Mouse (Mus musculus): ENCODE measurements around the gene Usp46. TPM values are rescaled to one million over a fixed set of nuclear protein-coding genes. Genes with fewer than 3 reads are reported as not detected.
A peak's percentile ranks its signal among the peaks of the same experiment; 100 is the strongest.

The Usp46 gene
- polyA plus RNA-seq (2014; fragmentation: Nextera tagmentation; extraction: Ambion mirVana) = 32.9 and 37.0 TPM in 2 replicates

DNA sequence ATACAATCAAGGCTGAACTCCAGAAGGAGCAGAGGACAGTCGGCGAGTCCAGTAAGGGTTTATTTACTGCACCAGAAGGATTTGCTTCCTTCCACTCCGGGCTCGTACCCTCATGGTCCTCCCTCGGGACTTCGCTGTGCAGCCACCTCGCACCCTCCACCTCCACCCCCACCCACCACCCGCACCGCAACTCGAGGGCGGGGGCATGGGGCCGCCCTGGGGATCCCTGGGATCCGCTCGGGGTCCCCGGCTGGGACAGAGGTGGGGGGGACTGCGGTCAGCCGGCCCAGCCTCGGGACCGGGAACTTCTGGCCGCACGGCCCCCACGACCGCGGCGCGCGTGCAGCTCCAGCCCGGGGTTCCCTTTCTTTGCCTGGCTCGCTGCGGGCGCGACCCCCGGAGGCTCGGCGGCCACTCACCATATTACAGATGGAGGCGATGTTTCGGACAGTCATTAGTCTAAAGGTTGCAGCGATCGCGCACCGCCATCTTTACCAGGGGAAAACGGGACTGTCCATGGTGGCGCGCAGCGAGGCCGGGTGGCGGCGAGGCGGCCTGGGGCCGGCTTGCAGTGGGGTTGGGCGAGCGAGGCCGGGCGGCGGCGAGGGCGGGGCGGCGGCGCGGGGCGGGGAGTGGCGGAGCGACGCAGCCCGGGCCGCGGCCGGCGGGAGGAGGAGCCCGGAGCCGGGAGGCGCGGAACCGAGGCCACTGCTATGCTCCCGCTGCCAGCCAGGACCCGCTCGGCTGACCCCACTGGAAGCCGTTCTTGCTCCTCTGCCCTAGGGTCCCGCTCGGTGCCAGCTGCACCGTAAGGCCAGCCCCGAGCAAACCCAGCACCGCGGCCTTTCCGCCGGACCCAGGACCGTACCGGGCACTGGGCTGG is at the start of gene Usp46:
Gene Usp46, minus strand, starts transcription at position 601 of the 883 bp plus-strand sequence.
- Histone ChIP-seq H3K9ac (ENCODE audit: low read depth, low read length) (peak within 1 kb of the TSS; percentile 90), H3K9me3 (ENCODE audit: control insufficient read depth, low read length) (no peaks in the 10 kb centered on the region), H3K27me3 (replicated peaks; ENCODE audit: control insufficient read depth, insufficient read depth, low read length) (no peaks in the 10 kb centered on the region), H3K27ac (ENCODE audit: low read depth, low read length) (peak within 1 kb of the TSS; percentile 77), H3K4me2 (peak within 1 kb of the TSS; percentile 74), H3K36me3 (ENCODE audit: control insufficient read depth, insufficient read depth, low read length) (no peaks in the 10 kb centered on the region), H3K4me3 (ENCODE audit: low read depth, low read length) (peak within 1 kb of the TSS; percentile 71), H3K4me1 (replicated peaks; ENCODE audit: control insufficient read depth, insufficient read depth, low read length) (peaks cover 33% of the 10 kb centered on the region)
- WGBS = under 1% methylated on average over 70 of the region's 89 CpGs
- ATAC-seq (replicated peaks; ENCODE audit: low FRiP score) = peak; percentile 84
- peak; percentile 87 for DNase-seq (ENCODE audit: low spot score)

DNA sequence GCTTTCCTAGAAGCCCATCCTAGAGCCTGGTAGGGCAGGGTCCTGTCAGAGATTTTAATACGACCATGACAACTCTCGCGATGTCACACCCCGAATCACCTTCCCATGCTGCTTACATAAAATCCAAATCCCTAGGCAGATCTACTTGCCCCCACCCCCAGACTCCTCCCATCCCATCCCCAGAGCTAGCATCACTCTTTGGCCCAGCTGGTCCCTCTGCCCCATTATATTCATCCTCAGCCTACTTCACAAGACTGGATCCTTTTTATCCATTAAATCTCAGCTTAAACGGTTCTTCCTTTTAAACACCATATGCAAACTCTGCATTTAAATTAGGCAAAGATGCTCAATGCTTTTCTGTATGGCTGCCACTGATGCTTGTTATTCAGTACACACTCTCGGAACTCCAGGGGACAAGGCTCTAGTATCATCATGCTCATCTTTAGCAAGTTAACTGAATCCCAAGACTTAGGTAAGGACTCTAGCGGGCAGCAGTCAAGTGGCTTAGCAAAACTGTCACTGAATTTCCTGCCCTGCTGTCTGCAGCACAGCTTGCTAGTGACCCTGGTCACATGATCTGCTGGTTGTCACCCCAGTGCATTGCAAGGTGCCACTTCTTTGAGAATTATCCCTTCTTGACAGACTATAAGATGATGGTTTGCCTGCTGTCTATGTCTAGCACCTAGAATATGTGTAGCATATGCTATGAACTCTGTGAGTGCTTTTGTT is 45.9 kb upstream of the Usp46 start:
- Histone ChIP-seq H3K4me1 (replicated peaks; ENCODE audit: control insufficient read depth, insufficient read depth, low read length) (no peaks in the 10 kb centered on the region), H3K9ac (ENCODE audit: low read depth, low read length) (no peak overlapping the region), H3K4me2 (no peak overlapping the region), H3K36me3 (ENCODE audit: control insufficient read depth, insufficient read depth, low read length) (no peaks in the 10 kb centered on the region), H3K9me3 (ENCODE audit: control insufficient read depth, low read length) (no peaks in the 10 kb centered on the region), H3K27ac (ENCODE audit: low read depth, low read length) (no peak overlapping the region), H3K27me3 (replicated peaks; ENCODE audit: control insufficient read depth, insufficient read depth, low read length) (no peaks in the 10 kb centered on the region), H3K4me3 (ENCODE audit: low read depth, low read length) (no peak overlapping the region)
- WGBS = 79% methylated on average over 7 of the region's 7 CpGs
- no peak for DNase-seq (ENCODE audit: low spot score)
- no peak for ATAC-seq (replicated peaks; ENCODE audit: low FRiP score)

DNA sequence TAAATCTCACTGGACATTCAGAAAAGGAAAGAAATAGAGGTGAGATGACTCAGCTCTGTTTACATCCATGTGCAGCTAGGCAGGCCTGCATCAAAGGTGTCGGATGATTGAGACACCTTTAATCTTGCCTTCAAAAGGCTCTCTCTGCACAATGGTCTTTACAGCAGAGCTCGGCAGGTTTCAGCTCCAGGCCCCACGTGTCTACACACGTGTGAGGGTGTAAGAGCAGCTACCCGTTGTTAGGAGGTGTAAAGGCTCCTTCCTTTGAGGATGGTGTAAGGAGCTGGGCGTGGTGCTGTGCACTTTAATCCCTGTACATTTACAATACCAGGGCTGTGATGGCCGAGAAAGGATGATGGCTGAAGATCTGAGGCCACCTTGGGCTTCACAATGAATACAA is 37.2 kb upstream of the Usp46 start:
- no peak overlapping the region for H3K4me2 ChIP-seq
- no peak overlapping the region for H3K9ac ChIP-seq (ENCODE audit: low read depth, low read length)
- no peak overlapping the region for H3K27ac ChIP-seq (ENCODE audit: low read depth, low read length)
- no peaks in the 10 kb centered on the region for H3K4me1 ChIP-seq (replicated peaks; ENCODE audit: control insufficient read depth, insufficient read depth, low read length)
- H3K27me3 ChIP-seq (replicated peaks; ENCODE audit: control insufficient read depth, insufficient read depth, low read length) = no peaks in the 10 kb centered on the region
- WGBS = 69% methylated on average over 7 of the region's 7 CpGs
- DNase-seq (ENCODE audit: low spot score) (no peak), ATAC-seq (replicated peaks; ENCODE audit: low FRiP score) (no peak)
- no peaks in the 10 kb centered on the region for H3K36me3 ChIP-seq (ENCODE audit: control insufficient read depth, insufficient read depth, low read length)
- H3K9me3 ChIP-seq (ENCODE audit: control insufficient read depth, low read length) = no peaks in the 10 kb centered on the region
- H3K4me3 ChIP-seq (ENCODE audit: low read depth, low read length) = no peak overlapping the region

DNA sequence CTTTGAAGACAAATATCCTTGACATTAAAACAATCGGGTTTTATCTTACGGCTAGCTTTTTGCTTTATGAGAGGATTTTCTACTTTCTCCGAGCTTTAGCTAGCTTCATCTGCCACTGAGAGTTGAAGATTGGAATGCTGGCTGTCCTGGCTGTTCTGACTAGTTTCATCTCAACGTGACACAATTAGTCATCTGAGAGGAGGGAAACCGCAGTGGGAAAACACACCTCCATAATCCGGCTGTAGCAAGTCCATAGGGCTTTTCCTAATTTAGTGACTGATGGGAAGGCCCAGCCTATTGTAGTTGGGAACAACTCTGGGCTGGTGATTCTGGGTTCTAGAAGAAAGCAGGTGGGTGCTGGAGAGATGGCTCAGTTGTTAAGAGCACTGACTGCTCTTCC is 33.5 kb upstream of the Usp46 start:
- Histone ChIP-seq H3K9ac (ENCODE audit: low read depth, low read length) (no peak overlapping the region), H3K27me3 (replicated peaks; ENCODE audit: control insufficient read depth, insufficient read depth, low read length) (no peaks in the 10 kb centered on the region), H3K36me3 (ENCODE audit: control insufficient read depth, insufficient read depth, low read length) (peaks cover 3% of the 10 kb centered on the region; the same call in 1 of the 2 replicates), H3K27ac (ENCODE audit: low read depth, low read length) (no peak overlapping the region), H3K4me1 (replicated peaks; ENCODE audit: control insufficient read depth, insufficient read depth, low read length) (no peaks in the 10 kb centered on the region), H3K4me3 (ENCODE audit: low read depth, low read length) (no peak overlapping the region), H3K4me2 (no peak overlapping the region), H3K9me3 (ENCODE audit: control insufficient read depth, low read length) (no peaks in the 10 kb centered on the region)
- WGBS = 82% methylated on average over 6 of the region's 6 CpGs
- DNase-seq (ENCODE audit: low spot score) = no peak
- ATAC-seq (replicated peaks; ENCODE audit: low FRiP score) = no peak

- Histone ChIP-seq H3K9me3 (ENCODE audit: control insufficient read depth, low read length) (no peaks in the 10 kb centered on the region), H3K4me2 (no peak overlapping the region), H3K27me3 (replicated peaks; ENCODE audit: control insufficient read depth, insufficient read depth, low read length) (no peaks in the 10 kb centered on the region), H3K36me3 (ENCODE audit: control insufficient read depth, insufficient read depth, low read length) (peaks cover 13% of the 10 kb centered on the region), H3K4me3 (ENCODE audit: low read depth, low read length) (no peak overlapping the region), H3K4me1 (replicated peaks; ENCODE audit: control insufficient read depth, insufficient read depth, low read length) (peaks cover 4% of the 10 kb centered on the region; the same call in 1 of the 2 replicates), H3K9ac (ENCODE audit: low read depth, low read length) (no peak overlapping the region), H3K27ac (ENCODE audit: low read depth, low read length) (no peak overlapping the region)
- WGBS = 90% methylated on average over 10 of the region's 10 CpGs
- DNase-seq (ENCODE audit: low spot score) (no peak), ATAC-seq (replicated peaks; ENCODE audit: low FRiP score) (no peak)
These were observed 30.8 kb upstream of the Usp46 start for GRCm38 (mm10) chr5:74099046-74099445.

GRCm38 (mm10) chr5:74097854-74098220 is 29.6 kb upstream of the Usp46 start:
- Histone ChIP-seq H3K27ac (ENCODE audit: low read depth, low read length) (no peak overlapping the region), H3K4me2 (no peak overlapping the region), H3K4me3 (ENCODE audit: low read depth, low read length) (no peak overlapping the region), H3K4me1 (replicated peaks; ENCODE audit: control insufficient read depth, insufficient read depth, low read length) (peaks cover 4% of the 10 kb centered on the region; the same call in 1 of the 2 replicates), H3K9me3 (ENCODE audit: control insufficient read depth, low read length) (no peaks in the 10 kb centered on the region), H3K36me3 (ENCODE audit: control insufficient read depth, insufficient read depth, low read length) (peaks cover 16% of the 10 kb centered on the region), H3K9ac (ENCODE audit: low read depth, low read length) (no peak overlapping the region), H3K27me3 (replicated peaks; ENCODE audit: control insufficient read depth, insufficient read depth, low read length) (no peaks in the 10 kb centered on the region)
- ATAC-seq (replicated peaks; ENCODE audit: low FRiP score) (no peak), DNase-seq (ENCODE audit: low spot score) (no peak)
- 61% methylated on average over 10 of the region's 10 CpGs for WGBS

DNA sequence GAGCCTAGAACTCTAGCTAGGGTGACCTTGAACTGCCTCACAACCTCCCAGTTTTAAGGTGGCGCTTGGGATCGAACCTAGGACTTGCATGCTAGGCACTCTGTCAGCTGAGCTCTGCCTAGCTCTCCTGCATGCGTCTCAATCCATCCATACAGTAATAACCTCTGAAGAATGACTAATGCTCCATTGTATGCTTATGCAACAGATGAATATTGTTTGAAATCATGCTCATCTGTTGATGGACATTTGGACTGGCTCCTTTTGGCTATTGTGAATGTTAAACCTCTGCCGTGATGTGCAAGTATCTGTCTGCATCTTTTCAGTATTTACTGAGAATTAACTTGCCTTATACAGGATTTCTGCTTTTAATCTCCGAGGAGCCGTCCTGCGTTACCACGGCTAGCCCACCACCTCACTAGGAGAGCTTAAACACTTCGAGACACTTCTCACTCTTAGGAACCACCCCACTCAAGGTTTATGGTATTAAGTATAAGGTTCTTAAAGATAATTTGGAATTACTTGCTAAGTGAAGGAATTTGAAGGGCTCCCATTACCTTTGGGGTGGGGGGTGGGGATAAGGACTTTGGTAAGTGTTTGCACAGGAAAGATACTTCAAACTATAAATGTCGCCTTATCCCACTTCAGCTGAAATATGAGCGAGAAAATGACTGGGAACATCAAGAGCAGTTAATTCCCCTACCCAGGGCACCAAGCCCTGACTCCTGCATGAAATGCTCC is 29.1 kb upstream of the Usp46 start:
- no peak for ATAC-seq (replicated peaks; ENCODE audit: low FRiP score)
- WGBS = 83% methylated on average over 11 of the region's 11 CpGs

DNA sequence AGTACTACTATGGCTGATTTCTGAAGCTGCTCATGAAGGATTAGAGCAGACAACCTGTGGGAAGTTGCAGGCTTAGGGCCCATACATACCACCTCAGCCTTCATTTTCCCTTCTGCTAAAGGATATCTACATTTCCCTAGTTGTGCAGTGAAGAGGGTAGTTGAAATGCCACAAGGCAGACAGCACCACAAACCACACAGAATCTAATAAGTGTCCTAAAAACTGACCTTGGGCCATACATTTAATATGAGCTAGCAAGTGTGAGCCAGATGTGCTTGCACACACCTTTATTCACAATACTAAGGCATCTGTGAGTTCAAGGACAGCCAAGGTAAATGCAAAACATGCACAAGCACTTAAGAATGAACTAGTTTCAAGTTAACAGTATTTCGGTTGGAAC is 27.8 kb upstream of the Usp46 start:
- DNase-seq (ENCODE audit: low spot score) (no peak), ATAC-seq (replicated peaks; ENCODE audit: low FRiP score) (no peak)
- Histone ChIP-seq H3K27ac (ENCODE audit: low read depth, low read length) (no peak overlapping the region), H3K27me3 (replicated peaks; ENCODE audit: control insufficient read depth, insufficient read depth, low read length) (no peaks in the 10 kb centered on the region), H3K4me3 (ENCODE audit: low read depth, low read length) (no peak overlapping the region), H3K36me3 (ENCODE audit: control insufficient read depth, insufficient read depth, low read length) (peaks cover 16% of the 10 kb centered on the region), H3K4me1 (replicated peaks; ENCODE audit: control insufficient read depth, insufficient read depth, low read length) (peaks cover 4% of the 10 kb centered on the region; the same call in 1 of the 2 replicates), H3K9ac (ENCODE audit: low read depth, low read length) (no peak overlapping the region), H3K4me2 (no peak overlapping the region), H3K9me3 (ENCODE audit: control insufficient read depth, low read length) (no peaks in the 10 kb centered on the region)
- WGBS = 93% methylated on average over 1 of the region's 1 CpGs

More for the DNA sequence above, 29.1 kb upstream of the Usp46 start:
- Histone ChIP-seq H3K27ac (ENCODE audit: low read depth, low read length) (no peak overlapping the region), H3K4me3 (ENCODE audit: low read depth, low read length) (no peak overlapping the region), H3K4me1 (replicated peaks; ENCODE audit: control insufficient read depth, insufficient read depth, low read length) (peaks cover 4% of the 10 kb centered on the region; the same call in 1 of the 2 replicates), H3K9ac (ENCODE audit: low read depth, low read length) (no peak overlapping the region), H3K36me3 (ENCODE audit: control insufficient read depth, insufficient read depth, low read length) (peaks cover 16% of the 10 kb centered on the region), H3K27me3 (replicated peaks; ENCODE audit: control insufficient read depth, insufficient read depth, low read length) (no peaks in the 10 kb centered on the region), H3K9me3 (ENCODE audit: control insufficient read depth, low read length) (no peaks in the 10 kb centered on the region), H3K4me2 (no peak overlapping the region)
- DNase-seq (ENCODE audit: low spot score) = no peak
